Mouse (Mus musculus): ENCODE measurements around the gene Pigg. TPM values are rescaled to one million over a fixed set of nuclear protein-coding genes. Genes with fewer than 3 reads are reported as not detected.

Pigg gene
- polyA plus RNA-seq, 1 experiment from 2014 or later, result 5.0 TPM

DNA sequence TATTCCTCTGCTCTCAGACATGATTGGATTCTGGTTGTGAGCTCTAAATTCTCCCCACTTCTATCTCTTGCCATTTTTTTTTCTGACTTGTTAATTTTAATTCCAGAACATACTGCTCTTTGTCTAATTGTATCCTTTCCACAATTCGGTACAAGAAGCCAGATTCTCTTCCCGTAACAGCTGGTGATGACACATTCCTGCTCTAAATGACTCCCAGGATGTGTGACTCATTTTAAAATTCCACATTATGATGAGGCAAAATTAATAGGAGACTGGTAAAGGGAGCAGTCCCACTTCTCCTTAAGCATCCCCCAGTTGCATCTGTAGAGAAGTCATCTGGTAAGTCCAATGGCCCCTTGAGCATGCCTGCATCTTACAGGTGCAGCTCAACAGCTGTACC, 73.2 kb downstream of the Pigg start:
- no peak for ATAC-seq (ENCODE audit: extremely low read depth, insufficient number of reproducible peaks, low FRiP score, low TSS enrichment)
- Histone ChIP-seq H3K4me3 (no peak overlapping the region), H3K36me3 (no peaks in the 10 kb centered on the region), H3K9me3 (no peaks in the 10 kb centered on the region), H3K4me1 (no peaks in the 10 kb centered on the region), H3K9ac (no peak overlapping the region), H3K27me3 (replicated peaks) (peaks cover 24% of the 10 kb centered on the region), H3K4me2 (no peak overlapping the region), H3K27ac (replicated peaks) (no peak overlapping the region)
- 65% methylated on average over 2 of the region's 2 CpGs for WGBS

DNA sequence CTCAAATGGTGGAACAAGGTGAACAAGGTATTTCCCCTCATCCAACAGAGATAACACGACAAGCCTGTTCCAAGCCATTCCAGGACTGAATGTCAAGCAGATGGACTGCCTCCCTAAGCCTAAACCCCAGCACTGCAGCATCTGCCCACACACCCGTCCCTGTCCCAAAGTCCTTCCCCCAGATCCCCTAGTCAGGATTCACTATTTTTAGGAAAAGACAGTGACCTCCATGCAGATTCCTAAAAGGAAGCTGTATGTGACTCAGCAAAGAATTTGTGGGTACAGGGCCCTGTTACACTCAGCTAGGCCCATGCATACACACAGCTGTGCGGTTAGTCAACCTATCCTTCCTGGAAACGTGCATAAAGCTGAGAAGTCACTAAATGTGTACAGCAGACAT, 74.0 kb downstream of the Pigg start:
- Histone ChIP-seq H3K9me3 (no peaks in the 10 kb centered on the region), H3K4me1 (no peaks in the 10 kb centered on the region), H3K4me2 (no peak overlapping the region), H3K4me3 (no peak overlapping the region), H3K27me3 (replicated peaks) (peaks cover 24% of the 10 kb centered on the region), H3K27ac (replicated peaks) (no peak overlapping the region), H3K9ac (no peak overlapping the region), H3K36me3 (no peaks in the 10 kb centered on the region)
- ATAC-seq (ENCODE audit: extremely low read depth, insufficient number of reproducible peaks, low FRiP score, low TSS enrichment), result no peak
- WGBS, result 58% methylated on average over 4 of the region's 4 CpGs

DNA sequence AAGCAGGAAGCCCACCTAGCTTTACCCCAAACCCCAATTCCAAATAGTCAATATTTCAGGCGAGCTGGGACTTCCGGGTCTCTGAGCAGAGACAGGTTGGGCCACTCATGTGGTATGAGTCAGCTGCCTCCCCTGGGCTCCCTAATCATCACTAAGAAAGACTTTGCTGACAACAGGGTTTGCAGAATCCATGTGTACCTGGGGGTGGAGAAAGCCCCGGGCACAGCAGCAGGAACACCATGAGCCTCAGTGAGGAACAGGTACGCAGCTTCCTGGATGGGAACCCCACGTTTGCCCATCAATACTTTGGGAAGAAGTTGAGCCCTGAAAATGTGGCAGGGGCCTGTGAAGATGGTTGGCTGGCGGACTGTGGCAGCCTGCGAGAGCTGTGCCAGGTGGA, 75.8 kb downstream of the Pigg start, which contains the start of gene Pde6b:
TSS of gene Pde6b (plus strand) at position 191 of the 400 bp plus-strand sequence.
- no peak within 1 kb of the TSS for H3K27ac ChIP-seq (replicated peaks)
- ATAC-seq (ENCODE audit: extremely low read depth, insufficient number of reproducible peaks, low FRiP score, low TSS enrichment), result no peak
- no peaks in the 10 kb centered on the region for H3K36me3 ChIP-seq
- H3K4me3 ChIP-seq, result no peak within 1 kb of the TSS
- H3K27me3 ChIP-seq (replicated peaks), result peaks cover 20% of the 10 kb centered on the region
- H3K4me2 ChIP-seq, result no peak within 1 kb of the TSS
- H3K9ac ChIP-seq, result no peak within 1 kb of the TSS
- H3K9me3 ChIP-seq, result no peaks in the 10 kb centered on the region
- 63% methylated on average over 7 of the region's 7 CpGs for WGBS
- H3K4me1 ChIP-seq, result no peaks in the 10 kb centered on the region

DNA sequence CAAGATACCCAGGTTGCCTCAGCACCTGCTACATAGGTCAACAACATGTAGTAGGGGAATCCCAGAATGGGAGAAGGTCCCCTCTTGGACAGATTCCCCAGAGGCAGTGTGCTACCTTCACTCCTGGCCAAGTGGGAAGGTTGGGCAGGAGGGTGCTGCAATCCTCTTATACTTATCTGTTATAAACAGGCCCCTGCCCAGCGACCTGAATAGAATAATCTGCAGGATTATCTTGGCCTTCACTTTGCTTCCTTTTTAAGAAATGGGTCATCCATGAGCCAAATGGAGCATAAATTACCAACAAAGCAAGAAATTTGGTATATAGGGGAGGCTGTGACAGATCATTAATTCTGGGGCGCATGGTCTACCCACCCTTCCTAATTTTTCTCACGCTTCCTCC, 77.3 kb downstream of the Pigg start:
- H3K4me3 ChIP-seq, result no peak overlapping the region
- H3K27ac ChIP-seq (replicated peaks), result no peak overlapping the region
- H3K4me2 ChIP-seq, result no peak overlapping the region
- H3K9me3 ChIP-seq, result no peaks in the 10 kb centered on the region
- no peaks in the 10 kb centered on the region for H3K36me3 ChIP-seq
- no peak overlapping the region for H3K9ac ChIP-seq
- H3K4me1 ChIP-seq, result no peaks in the 10 kb centered on the region
- ATAC-seq (ENCODE audit: extremely low read depth, insufficient number of reproducible peaks, low FRiP score, low TSS enrichment), result no peak
- 66% methylated on average over 3 of the region's 3 CpGs for WGBS
- H3K27me3 ChIP-seq (replicated peaks), result peaks cover 20% of the 10 kb centered on the region

Other genes with a start within 250 kb of the Pigg start
- 71.7 and 76.4 TPM in 2 replicates for gene Mtf2, start 246.9 kb upstream of the Pigg start, polyA plus RNA-seq (2015; fragmentation: Nextera tagmentation; extraction: Ambion mirVana)
- 32.7 and 33.3 TPM in 2 replicates for gene Tmed5, start 180.0 kb upstream of the Pigg start, polyA plus RNA-seq (2015; fragmentation: Nextera tagmentation; extraction: Ambion mirVana)
- 3.9 and 4.3 TPM in 2 replicates for gene Ccdc18, start 179.7 kb upstream of the Pigg start, polyA plus RNA-seq (2015; fragmentation: Nextera tagmentation; extraction: Ambion mirVana)
- gene Dr1, start 43.7 kb upstream of the Pigg start, polyA plus RNA-seq (2015; fragmentation: Nextera tagmentation; extraction: Ambion mirVana), result 24.3 and 24.9 TPM in 2 replicates
- 0.10 TPM in 1 of 2 replicates, not detected in the other for gene Gm42517, start 55.3 kb downstream of the Pigg start, polyA plus RNA-seq (2015; fragmentation: Nextera tagmentation; extraction: Ambion mirVana)
- 0.20 and 0.23 TPM in 2 replicates for gene Pde6b, start 75.8 kb downstream of the Pigg start, polyA plus RNA-seq (2015; fragmentation: Nextera tagmentation; extraction: Ambion mirVana)
- 723 and 856 TPM in 2 replicates for gene Atp5k, start 121.8 kb downstream of the Pigg start, polyA plus RNA-seq (2015; fragmentation: Nextera tagmentation; extraction: Ambion mirVana)
- gene Mfsd7a, start 136.3 kb downstream of the Pigg start, polyA plus RNA-seq (2015; fragmentation: Nextera tagmentation; extraction: Ambion mirVana), result 0.19 and 0.40 TPM in 2 replicates
- 15.3 and 17.8 TPM in 2 replicates for gene Pcgf3, start 148.6 kb downstream of the Pigg start, polyA plus RNA-seq (2015; fragmentation: Nextera tagmentation; extraction: Ambion mirVana)
- gene Cplx1, start 237.4 kb downstream of the Pigg start, polyA plus RNA-seq (2015; fragmentation: Nextera tagmentation; extraction: Ambion mirVana), result 0.74 and 0.82 TPM in 2 replicates

Data from heart, embryonic 13.5 days (tissue).